Mouse (Mus musculus) frontal cortex, adult 2 months (tissue): ENCODE data around the gene Trim71. TPM values are rescaled to one million over a fixed set of nuclear protein-coding genes. Genes with fewer than 3 reads are reported as not detected.
A peak's percentile ranks its signal among the peaks of the same experiment; 100 is the strongest.
"Not testable (repeated sequence)": the region's sequence is repeated elsewhere in the genome, so short reads cannot be mapped to it uniquely, and the experiment has no call there.

ENCODE experiments used
- DNase-seq, 2 experiments: peaks; one replicate each; pipeline ENCODE4 v3.0.0; 2022; ENCODE audit warnings: low spot score in 1 of 2; ENCODE audit errors: extremely low spot score in 1 of 2
- polyA plus RNA-seq: library from polyadenylated mRNA; depleted of rRNA; stranded (reverse); fragments of >200 nt; gene quantifications from 2 replicates; pipeline ENCODE4 v1.2.3, GENCODE M21; 2012

Gene Trim71
- polyA plus RNA-seq, 1 experiment = 0.26 TPM

GRCm38 (mm10) chr9:114527992-114528679, 36.0 kb downstream of the Trim71 start:
- no peak for DNase-seq

- DNase-seq = peak in 1 of 2 experiments; percentile 12
These were observed 37.1 kb downstream of the Trim71 start for GRCm38 (mm10) chr9:114527085-114527484.

- DNase-seq = no peak
These were observed 37.6 kb downstream of the Trim71 start for GRCm38 (mm10) chr9:114526581-114526980.

- no peak for DNase-seq
These were observed 38.3 kb downstream of the Trim71 start for GRCm38 (mm10) chr9:114525891-114526290.

- no peak for DNase-seq
These were observed 39.0 kb downstream of the Trim71 start for GRCm38 (mm10) chr9:114525073-114525633.

- DNase-seq = no peak
These were observed 41.7 kb downstream of the Trim71 start for GRCm38 (mm10) chr9:114522501-114522900.

GRCm38 (mm10) chr9:114522041-114522440, 42.1 kb downstream of the Trim71 start:
- no peak for DNase-seq

GRCm38 (mm10) chr9:114520529-114520928, 43.6 kb downstream of the Trim71 start:
- DNase-seq = not testable (repeated sequence)

GRCm38 (mm10) chr9:114518812-114519477, 45.2 kb downstream of the Trim71 start:
- no peak for DNase-seq

- no peak for DNase-seq
These were observed 46.2 kb downstream of the Trim71 start for GRCm38 (mm10) chr9:114517924-114518497.

GRCm38 (mm10) chr9:114515364-114515763, 48.8 kb downstream of the Trim71 start, which contains the start of gene C130032M10Rik:
Gene C130032M10Rik (plus strand): TSS chr9:114515697.
- peak in 1 of 2 experiments; percentile 20 for DNase-seq

- DNase-seq = no peak
These were observed 51.3 kb downstream of the Trim71 start for GRCm38 (mm10) chr9:114512831-114513230.

- no peak for DNase-seq
These were observed 54.4 kb downstream of the Trim71 start for GRCm38 (mm10) chr9:114509785-114510184.

- DNase-seq = no peak
These were observed 56.7 kb downstream of the Trim71 start for GRCm38 (mm10) chr9:114507421-114507820.

- DNase-seq = no peak
These were observed 57.6 kb downstream of the Trim71 start for GRCm38 (mm10) chr9:114506564-114506963.

- no peak for DNase-seq
These were observed 59.4 kb downstream of the Trim71 start, which contains the start of gene Ccr4 for GRCm38 (mm10) chr9:114504816-114505215. Gene Ccr4 (minus strand): TSS chr9:114504916.

- DNase-seq = no peak
These were observed 61.3 kb downstream of the Trim71 start for GRCm38 (mm10) chr9:114502711-114503427.

- DNase-seq = no peak
These were observed 62.3 kb downstream of the Trim71 start for GRCm38 (mm10) chr9:114501913-114502312.

GRCm38 (mm10) chr9:114501111-114501510, 63.1 kb downstream of the Trim71 start:
- no peak for DNase-seq

- peak in 1 of 2 experiments; percentile 79 for DNase-seq
These were observed 64.2 kb downstream of the Trim71 start for GRCm38 (mm10) chr9:114499783-114500515.
